Mouse (Mus musculus) adrenal gland, adult (tissue): ENCODE results near the gene Cwc27.

Experiments used
- DNase-seq, 2 experiments: peaks; one replicate each; pipeline ENCODE4 v3.0.0; 2022 to 2023; ENCODE audit warnings: low spot score in 1 of 2; ENCODE audit not compliant: inconsistent age in 2 of 2

Gene Cwc27

GRCm38 (mm10) chr13:104816635-104817571 is at the start of gene Cwc27:
TSS of gene Cwc27 (minus strand) at chr13:104817142.
- DNase-seq, result peak; percentile 85 to 97

DNA sequence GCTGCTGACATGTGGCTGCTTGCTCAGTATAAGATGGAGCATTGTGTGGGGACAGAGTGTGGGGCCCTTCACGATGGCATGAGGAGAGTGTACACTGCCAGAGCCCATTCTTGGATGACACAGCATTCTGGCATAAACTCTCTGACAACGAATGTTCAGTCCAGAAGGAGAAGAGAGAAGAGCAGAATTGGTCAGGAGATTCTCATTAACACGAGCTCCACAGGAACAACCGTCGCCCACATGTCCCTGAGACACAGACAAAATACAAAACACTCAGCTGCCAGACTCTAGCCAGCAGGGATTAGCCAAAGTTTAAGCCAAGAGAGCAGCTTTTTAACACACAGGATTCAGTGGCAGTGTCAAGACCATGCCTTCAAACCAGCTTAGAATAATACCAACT is 49.8 kb upstream of the Cwc27 start:
- DNase-seq, result no peak

- DNase-seq, result peak; percentile 19 to 54
Measured at GRCm38 (mm10) chr13:104863127-104863979, 46.4 kb upstream of the Cwc27 start, which contains the start of gene Shisal2b. TSS of gene Shisal2b (minus strand) at chr13:104863893.

DNA sequence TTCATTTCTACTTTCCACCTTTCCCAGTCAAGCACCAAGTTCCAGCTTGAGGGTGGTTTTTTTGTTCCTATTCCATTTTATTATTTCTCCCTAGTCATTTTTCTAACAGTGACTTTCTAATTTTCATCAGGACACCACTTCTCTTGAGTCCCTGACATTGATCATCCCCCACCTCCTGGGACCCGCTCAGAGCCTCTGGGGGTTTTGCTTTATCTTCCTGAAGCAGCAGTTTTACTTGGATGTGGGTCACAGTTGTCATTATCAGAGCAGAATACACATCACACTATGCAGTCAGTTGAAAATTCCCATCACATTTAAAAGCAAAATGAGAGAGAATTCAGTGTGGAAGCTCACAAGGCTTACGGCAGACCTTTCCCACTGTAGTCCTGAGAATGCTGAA is 36.7 kb upstream of the Cwc27 start:
- DNase-seq, result no peak

DNA sequence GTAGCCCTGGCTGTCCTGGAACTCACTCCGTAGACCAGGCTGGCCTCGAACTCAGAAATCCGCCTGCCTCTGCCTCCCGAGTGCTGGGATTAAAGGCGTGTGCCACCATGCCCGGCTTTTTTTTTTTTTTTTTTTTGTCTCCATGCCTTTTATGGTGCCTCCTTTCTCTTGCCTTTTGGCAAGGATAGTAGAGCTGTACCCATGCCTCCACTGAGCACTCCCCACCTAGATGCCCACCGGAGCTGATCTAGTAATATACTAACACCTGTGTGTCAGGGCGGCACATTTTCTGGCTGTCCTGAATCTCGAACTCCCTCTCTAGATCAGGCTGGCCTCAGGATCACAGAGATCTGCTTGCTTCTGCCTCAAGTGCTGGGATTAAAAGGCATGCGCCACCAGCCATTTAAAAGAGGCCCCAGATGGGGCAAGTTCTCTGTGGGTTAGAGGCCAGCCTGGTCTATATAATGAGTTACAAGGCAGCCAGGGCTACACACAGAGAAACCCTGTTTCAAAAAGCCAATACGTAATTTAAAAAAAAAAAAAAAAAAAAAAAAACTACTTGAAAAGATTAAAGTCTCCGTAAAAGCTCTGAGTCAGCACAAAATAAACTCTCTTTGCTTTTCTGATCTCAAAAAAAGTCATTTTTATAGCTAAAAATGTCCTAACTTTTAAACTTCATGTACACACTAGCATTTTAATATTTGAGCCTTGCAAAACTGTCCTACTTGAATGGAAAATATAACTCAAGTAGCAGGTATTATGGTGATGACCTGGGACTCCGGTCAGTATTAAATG is 26.6 kb upstream of the Cwc27 start:
- no peak for DNase-seq

GRCm38 (mm10) chr13:104841937-104842336 is 25.0 kb upstream of the Cwc27 start:
- DNase-seq, result no peak

DNA sequence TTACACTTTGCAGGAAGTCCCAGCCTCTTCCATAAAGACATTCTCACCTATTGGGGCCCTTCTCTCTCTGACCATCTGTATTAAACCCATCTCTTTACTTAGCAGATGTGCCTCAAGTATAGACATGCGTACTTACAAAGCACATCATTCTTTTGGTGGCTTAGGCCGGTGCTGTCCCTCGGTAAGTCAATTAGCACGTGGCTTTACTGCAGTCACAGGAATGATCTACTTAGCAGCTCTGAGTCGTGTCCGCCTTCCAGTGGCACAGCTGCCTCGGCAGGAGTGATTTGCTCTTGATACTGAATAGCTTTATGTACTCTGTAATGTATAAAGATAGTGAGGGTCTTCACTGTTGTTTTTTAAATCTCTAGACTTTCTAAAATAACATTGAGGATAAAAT is 20.7 kb upstream of the Cwc27 start:
- DNase-seq, result no peak

DNA sequence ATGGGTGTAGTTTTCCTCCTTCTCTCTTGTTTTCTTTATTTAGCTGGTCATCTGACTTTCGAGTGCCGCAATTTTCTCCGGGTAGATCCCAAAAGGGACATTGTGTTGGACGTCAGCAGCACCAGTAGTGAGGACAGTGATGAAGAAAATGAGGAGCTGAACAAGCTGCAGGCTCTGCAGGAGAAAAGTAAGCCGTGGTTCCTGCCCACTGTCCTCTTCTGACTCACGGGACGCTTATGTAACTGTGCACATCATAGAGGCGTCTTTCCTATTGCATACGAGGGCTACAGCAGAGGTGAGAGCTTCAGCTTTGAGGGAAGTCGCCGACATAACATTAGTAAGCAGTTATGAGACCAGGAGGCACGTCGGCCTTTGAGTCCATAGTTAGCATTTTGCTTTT is 15.9 kb upstream of the Cwc27 start:
- no peak for DNase-seq

- no peak for DNase-seq
Measured at GRCm38 (mm10) chr13:104825470-104825869, 8.5 kb upstream of the Cwc27 start.

DNA sequence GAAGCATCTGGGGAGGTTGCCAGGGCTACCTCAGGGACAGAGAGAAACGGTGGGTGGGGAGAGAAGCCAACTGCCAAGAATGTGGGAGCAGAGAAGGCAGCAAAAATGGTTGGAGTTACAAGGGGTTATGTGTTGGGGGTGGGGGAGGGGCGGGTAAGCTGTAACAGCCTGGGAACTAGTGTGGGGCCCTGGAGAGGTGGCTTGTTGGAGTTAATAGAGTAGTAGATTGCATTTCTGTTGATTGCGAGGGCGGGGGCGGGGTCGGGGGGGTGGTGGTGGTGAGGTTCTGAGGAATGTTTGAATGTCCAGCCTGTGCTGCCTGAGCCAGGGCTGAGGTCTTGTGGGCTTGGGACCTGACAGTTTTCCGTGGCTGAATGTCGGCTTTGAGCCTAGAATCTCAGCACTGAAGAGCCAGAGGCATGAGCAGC is 5.5 kb upstream of the Cwc27 start:
- no peak for DNase-seq

- DNase-seq, result no peak
Measured at GRCm38 (mm10) chr13:104821908-104822307, 5.0 kb upstream of the Cwc27 start.

DNA sequence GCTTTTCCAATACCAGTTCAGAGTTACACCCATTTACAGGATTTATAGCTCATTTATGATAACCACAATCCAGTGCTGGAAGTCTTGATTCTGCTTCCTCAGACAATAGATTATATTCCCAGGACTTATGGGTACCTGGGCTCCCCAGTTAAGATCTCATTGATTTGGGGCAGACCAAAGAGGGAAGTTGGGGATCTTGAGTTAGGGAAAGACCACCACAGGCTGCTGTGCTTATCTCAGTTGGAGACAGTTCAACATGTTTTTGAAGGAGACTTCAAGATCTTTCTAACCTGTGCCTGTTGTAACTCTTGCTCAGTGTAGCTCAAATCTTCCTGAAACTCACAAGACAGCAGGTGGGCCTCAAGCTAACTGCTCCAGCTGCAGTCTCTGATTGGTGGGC is 4.2 kb upstream of the Cwc27 start:
- DNase-seq, result no peak

DNA sequence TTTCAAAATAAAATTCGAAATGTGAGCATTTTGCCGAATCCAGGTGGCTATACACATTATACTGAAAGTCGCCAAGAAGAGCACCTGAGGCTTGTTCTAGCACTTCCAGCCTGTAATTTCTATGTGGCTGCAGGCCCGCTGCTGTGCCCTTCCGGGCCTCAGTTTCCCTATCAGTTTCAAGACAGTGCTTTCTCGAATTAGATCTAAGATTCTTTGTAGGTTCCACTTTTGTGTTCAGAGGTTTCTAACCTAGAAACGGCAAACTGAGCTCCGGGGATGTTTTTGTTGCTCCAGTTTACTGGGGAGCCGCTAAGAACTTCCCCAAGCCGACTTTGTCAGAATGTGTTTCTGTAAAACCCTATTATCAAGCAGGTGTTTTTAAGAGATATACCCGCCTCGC is 754 bp upstream of the Cwc27 start:
- DNase-seq, result no peak

- DNase-seq, result no peak
Measured at GRCm38 (mm10) chr13:104816270-104816634, 690 bp downstream of the Cwc27 start.

DNA sequence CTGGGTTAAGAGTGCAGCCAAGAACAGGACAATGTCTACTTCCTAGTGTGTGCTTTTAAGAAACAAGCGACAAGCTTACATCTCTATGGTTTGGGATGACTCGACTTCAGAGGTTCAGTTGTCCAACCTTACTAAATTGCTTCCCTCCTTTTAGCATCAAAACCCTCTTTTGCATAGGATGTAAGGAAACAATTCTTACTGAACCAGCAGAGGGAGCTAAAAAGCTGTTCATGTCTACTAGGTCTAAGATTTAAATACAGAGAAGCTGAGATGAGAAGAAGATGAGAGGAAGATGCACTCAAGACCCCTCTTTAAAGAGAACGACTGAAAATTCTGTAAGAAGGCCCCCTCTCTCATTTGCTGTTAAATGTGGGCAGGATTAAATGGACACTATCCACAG is 11.3 kb downstream of the Cwc27 start:
- peak in 1 of 2 experiments; percentile 59 for DNase-seq

- DNase-seq, result no peak
Measured at GRCm38 (mm10) chr13:104799566-104800182, 17.3 kb downstream of the Cwc27 start.

DNA sequence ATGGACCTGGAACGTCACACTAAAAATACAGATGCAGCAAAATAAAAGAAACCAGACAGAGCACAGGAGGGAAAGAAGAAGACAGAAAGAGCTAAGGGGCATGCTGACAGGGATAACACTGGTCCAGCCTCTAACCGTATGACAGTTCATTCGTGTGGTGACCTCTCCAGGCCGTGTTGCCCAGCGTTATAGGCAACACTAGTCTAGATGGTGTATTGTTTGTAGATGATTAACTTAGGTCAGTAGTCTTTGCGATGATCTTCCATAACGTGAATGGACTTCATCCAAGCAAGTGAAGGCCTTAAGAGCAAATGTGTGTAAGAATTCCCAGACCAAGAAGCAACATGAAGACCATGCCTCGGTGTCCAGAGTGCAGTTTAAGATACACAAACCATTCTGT is 17.9 kb downstream of the Cwc27 start:
- DNase-seq, result no peak

DNA sequence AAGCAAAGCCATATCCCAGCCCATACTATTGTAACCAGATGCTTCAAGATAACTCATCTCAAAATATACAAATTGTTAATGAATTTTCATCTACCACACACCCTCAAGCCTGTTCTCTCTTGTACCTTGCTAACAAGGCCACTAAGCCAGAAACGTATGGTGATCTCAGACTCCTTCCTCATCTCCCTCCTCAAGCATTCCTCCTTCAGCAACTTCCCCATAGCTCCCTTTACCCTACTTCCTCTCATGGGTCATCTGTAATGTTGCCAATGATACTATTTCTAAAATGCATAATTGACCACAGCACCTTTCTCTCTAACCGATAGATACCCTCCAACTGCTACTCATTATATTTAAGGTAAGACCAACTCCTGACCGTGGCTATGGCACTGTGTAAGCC is 22.5 kb downstream of the Cwc27 start:
- no peak for DNase-seq

- DNase-seq, result no peak
Measured at GRCm38 (mm10) chr13:104792184-104792583, 24.8 kb downstream of the Cwc27 start, which contains the start of gene Srek1ip1. TSS of gene Srek1ip1 (plus strand) at chr13:104792484.

- peak in 1 of 2 experiments; percentile 74 for DNase-seq
Measured at GRCm38 (mm10) chr13:104789663-104790062, 27.3 kb downstream of the Cwc27 start.
